Mouse (Mus musculus) 416B (cell line): ENCODE data around the gene Gng2.

Source experiments
- DNase-seq: peaks from one replicate; pipeline ENCODE4 v3.0.0; 2011; ENCODE audit warnings: low read depth

Gene Gng2

DNA sequence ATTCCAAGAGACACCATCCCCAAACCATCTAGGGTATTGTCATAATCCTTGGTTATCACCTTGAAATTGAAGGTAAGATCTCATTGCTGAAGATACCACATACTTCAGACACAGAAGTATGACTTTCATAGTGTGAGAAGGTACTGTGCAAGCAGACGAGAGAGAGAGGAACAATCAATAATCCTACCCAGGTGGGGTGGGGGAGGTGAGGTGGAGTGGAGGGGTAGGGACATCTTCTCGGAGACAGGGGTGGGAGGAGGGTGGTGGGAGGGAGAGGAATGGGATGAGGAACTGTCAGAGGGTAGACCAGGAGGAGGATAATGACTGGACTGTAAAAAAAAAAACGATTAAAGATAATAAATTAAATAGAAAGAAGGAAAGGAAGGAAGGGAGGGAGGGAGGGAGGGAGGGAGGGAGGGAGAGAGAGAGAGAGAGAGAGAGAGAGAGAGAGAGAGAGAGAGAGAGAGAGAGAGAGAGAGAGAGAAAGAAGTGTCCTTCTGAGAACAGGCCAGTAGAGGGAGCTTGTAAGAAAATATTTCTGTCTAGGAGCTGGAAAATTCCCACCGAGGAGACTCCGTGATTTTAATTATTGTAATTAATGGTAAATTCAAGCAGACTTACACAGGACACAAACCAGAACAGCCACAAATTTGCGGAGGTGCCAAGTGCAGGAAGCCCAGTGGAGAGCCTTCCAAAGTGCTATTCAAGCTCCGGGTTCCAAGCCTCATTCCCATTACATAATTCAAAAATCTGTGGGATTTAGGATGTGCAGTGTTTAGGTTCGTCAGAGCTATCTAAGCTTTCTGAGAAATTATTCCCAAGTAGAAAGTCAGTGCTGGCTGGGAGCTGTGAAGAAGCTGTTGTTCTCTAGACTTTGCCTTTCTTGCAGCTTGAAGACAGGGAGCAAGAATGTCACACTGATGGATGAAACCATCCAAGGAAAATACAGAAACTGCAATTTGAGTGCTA, 118.3 kb downstream of the Gng2 start:
- DNase-seq = peak; percentile 37

DNA sequence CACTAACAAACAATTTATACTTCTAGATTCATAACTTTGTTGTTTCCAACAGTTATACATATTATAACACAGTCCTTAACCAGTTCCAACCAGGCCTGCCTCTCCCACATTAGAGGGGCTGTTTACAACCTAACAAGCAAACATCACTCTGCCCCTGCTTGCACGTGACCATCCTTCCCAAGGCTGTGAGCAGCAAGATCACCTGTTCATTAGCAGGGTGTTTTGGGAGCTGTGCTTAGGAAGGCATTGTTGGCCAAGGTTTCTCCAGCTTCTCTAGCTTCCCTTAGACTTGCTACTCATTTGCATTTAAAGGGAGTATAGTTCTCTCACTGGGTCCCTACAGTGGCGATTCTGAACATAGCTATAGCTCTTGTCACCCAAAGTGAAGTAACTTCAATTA, 119.1 kb downstream of the Gng2 start:
- DNase-seq = no peak

DNA sequence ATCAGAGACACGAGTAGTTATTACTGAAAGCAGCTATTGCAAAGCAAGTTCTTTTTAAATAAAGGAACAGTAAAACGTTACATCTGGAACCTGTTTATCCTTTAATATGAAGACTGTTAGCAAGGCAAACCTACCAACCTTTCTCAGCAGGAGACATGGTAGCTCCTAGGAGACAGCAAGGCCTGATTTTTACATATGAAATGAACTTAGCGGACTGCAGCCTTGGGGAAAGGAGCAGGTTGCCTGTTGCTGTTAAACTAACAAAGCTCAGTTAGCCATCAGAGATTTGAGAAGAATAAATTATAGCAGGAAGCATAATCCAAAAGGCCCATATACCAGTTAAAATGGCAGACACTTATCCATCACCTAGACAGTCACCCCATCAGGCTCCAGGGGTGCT, 124.0 kb downstream of the Gng2 start:
- no peak for DNase-seq

DNA sequence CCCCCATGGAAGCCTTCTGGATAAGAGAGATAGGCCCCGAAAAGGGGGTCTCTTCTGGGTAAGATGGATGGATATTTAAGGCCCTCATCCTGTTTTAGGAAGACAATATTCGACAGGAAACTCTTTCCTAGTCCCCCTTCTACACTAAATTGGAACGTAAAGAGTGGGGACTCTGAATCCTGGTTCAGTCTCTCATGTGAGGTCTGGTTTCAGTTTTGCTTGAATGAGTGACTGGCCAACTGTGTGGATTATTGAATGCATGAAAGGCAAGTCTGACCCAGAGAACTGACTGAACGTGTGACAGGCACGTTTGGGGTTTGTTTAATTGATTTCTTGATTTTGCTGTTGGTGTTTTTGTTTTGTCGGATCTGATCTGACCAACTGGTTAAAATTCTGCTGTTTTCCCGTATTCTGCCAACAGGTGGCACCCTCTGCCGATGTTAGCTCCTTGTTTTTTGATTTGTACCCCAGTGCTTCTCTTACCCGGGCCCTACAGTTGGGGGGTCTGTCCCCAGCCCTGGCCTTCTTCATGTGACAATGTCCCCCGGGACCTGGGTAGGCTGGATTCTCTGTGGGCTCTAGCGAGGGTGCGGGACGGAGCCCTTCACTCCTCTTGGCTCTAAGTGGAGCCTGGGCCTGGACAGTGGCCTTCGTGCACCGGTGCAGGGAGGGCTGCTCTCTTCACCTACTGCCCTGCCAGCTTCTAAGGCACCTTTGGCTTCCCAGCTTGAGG, 137.7 kb downstream of the Gng2 start:
- peak; percentile 69 for DNase-seq

DNA sequence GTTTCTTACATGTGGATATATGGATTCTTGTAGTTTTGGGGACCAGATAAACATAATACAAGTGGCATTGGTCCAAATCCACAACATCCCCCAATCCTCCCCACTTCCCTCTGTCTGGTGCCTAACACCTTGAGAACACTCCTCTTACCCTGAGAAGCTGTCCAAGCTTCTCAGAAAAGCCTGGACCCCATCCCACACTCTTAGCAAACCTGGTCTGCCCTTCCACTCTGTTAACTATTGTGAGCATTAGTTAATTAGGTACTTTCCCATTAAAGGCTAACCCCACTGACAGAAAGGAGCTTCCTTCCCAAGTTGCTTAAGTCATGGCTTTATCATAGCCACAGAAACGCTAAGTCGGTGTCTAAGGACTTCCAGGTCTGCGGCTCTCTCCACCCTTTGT, 141.1 kb downstream of the Gng2 start:
- peak; percentile 37 for DNase-seq

DNA sequence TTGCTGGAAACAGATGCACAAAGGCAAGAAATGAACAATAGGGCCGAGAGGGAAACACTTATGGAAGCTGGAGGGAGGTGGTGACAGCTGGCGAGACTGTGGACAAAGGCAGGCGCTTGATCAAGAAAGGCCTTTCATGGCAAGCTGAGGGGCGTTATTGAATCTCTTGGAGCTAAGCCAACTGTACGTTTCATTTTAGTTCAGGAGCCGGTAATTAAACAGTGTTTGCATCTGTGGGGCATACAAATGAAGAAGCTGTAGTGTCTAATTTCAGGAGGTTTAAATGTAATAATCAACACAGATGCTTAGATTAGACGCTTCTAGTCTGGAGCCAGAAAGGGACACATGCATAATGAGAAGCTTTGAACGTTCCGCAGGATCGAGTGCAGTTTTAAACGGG, 151.9 kb downstream of the Gng2 start:
- no peak for DNase-seq

DNA sequence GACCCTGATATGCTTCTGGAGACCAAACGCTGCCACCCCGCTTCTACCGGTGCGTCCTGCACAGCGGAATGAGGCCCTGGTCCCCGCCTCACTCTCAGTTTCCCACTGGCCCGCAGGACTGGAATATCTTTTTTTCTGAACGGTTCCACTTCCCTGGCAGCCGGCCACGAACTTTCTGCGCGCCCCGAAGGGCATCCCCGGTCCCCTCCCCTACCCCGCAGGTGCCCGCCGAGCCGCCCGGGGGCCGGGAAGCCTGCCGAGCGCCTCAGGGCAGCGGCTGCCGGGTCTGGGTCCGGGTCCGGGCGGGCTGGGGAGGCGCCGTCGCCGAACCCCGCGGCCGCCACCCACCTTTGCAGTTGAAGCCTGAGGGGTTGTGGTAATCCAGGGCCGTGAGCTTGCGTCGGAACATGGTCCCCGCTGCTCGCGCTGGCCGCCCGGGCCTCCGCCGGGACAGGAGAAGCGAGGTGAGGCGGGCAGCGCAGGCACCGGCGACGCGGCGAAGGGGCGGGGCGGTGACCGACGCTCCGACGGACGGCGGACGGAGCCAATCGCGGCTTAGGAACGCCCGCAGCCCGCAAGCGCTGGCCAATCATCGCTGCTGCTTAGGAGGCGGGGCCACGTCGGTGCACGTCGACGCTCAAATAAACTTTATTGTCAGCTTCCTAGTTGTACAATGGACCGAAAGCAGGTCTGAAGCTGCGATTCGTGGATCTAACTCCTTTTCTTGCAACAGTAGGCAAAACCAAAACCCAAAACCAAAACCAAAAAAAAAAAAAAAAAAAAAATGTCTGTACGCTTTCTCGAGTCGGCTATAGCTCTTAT, 153.9 kb downstream of the Gng2 start, which contains the start of gene Rtraf:
Rtraf (minus strand) TSS at position 504 of the 822 bp plus-strand sequence.
- peak; percentile 95 for DNase-seq
